Mouse (Mus musculus) forebrain, embryonic 16.5 days (tissue): Measurements from ENCODE around the gene Atl2. TPM values are rescaled to one million over a fixed set of nuclear protein-coding genes. Genes with fewer than 3 reads are reported as not detected.
A peak's percentile ranks its signal among the peaks of the same experiment; 100 is the strongest.

Experiments used
- ATAC-seq: fragments of 200-750 bp; cut with Nextera tagmentation; 2 replicates; pipeline ENCODE4 v1.8.0; 2017; ENCODE audit warnings: mild to moderate bottlenecking, moderate library complexity
- H3K27ac ChIP-seq: fragments of 300-500 bp; sonication (generic); 2 replicates; pipeline ENCODE4 v1.5.1; 2014; ENCODE audit warnings: low read length, control low read depth
- H3K27me3 ChIP-seq: fragments of 300-500 bp; sonication (generic); replicated peaks from 2 replicates; pipeline ENCODE4 v1.6.1; 2014; ENCODE audit warnings: low read length; ENCODE audit not compliant: control insufficient read depth, insufficient read depth
- H3K36me3 ChIP-seq: fragments of 300-500 bp; sonication (generic); 2 replicates; pipeline ENCODE4 v1.6.1; 2014; ENCODE audit not compliant: control insufficient read depth, insufficient read depth
- H3K4me1 ChIP-seq: fragments of 300-500 bp; sonication (generic); replicated peaks from 2 replicates; pipeline ENCODE4 v1.6.1; 2014; ENCODE audit warnings: low read length; ENCODE audit not compliant: control insufficient read depth, insufficient read depth
- H3K4me2 ChIP-seq: fragments of 300-500 bp; sonication (generic); 2 replicates; pipeline ENCODE4 v1.6.1; 2014; ENCODE audit warnings: mild to moderate bottlenecking, low read length, control low read depth
- H3K4me3 ChIP-seq: fragments of 300-500 bp; sonication (generic); replicated peaks from 2 replicates; pipeline ENCODE4 v1.5.1; 2014; ENCODE audit warnings: mild to moderate bottlenecking, low read length, control low read depth
- H3K9ac ChIP-seq: fragments of 300-500 bp; sonication (generic); replicated peaks from 2 replicates; pipeline ENCODE4 v1.6.1; 2014; ENCODE audit warnings: low read depth, low read length, control low read depth
- H3K9me3 ChIP-seq: fragments of 300-500 bp; sonication (generic); 2 replicates; pipeline ENCODE4 v1.6.1; 2016; ENCODE audit warnings: low read length; ENCODE audit not compliant: control insufficient read depth
- WGBS: fragments of 180-500 bp; shearing (Covaris S2); extraction: QIAGEN DNeasy Blood & Tissue Kit; methylation state at CpG from one replicate; pipeline ENCODE4 v1.1.7; 2014; 5-methylcytosine and 5-hydroxymethylcytosine counted together
- polyA plus RNA-seq: library from polyadenylated mRNA; unstranded; fragments of >200 nt; fragmentation: Nextera tagmentation; extraction: Ambion mirVana; gene quantifications from 2 replicates; pipeline ENCODE4 v1.2.1, GENCODE M21; 2015

Gene Atl2
- polyA plus RNA-seq, 1 experiment from 2014 or later: 38.6 TPM

GRCm38 (mm10) chr17:79816896-79817295, 79.0 kb downstream of the Atl2 start:
- Histone ChIP-seq H3K27me3 (no peaks in the 10 kb centered on the region), H3K4me3 (no peak overlapping the region), H3K9ac (no peak overlapping the region), H3K9me3 (no peaks in the 10 kb centered on the region), H3K4me1 (no peaks in the 10 kb centered on the region), H3K4me2 (no peak overlapping the region), H3K36me3 (no peaks in the 10 kb centered on the region), H3K27ac (no peak overlapping the region)
- ATAC-seq: no peak
- WGBS: 80% methylated on average over 6 of the region's 6 CpGs

DNA sequence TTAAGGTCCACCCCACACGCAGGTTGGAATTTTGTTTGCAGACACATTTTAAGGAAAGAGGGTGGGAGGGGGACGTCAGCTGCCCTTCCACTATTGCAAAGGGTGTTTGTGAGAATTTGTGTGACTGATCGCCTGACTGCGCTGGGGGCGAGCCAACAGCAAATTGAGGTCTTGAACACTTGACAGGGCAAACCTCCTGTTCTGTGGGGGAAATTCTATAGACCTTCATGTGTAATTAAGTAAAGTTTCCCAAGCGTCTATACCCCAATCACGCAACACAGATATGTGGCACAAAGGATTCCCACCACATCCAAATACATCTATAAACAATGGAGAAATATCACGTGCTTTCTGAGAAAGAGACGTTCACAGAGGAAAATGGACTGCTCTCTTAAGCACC, 85.5 kb downstream of the Atl2 start:
- no peaks in the 10 kb centered on the region for H3K9me3 ChIP-seq
- no peak overlapping the region for H3K4me2 ChIP-seq
- no peaks in the 10 kb centered on the region for H3K36me3 ChIP-seq
- WGBS: 68% methylated on average over 9 of the region's 9 CpGs
- H3K27ac ChIP-seq: no peak overlapping the region
- ATAC-seq: no peak
- H3K4me3 ChIP-seq: no peak overlapping the region
- H3K4me1 ChIP-seq: no peaks in the 10 kb centered on the region
- no peaks in the 10 kb centered on the region for H3K27me3 ChIP-seq
- H3K9ac ChIP-seq: no peak overlapping the region

- H3K4me3 ChIP-seq: no peak overlapping the region
- no peaks in the 10 kb centered on the region for H3K27me3 ChIP-seq
- no peaks in the 10 kb centered on the region for H3K9me3 ChIP-seq
- H3K4me2 ChIP-seq: no peak overlapping the region
- no peaks in the 10 kb centered on the region for H3K4me1 ChIP-seq
- no peak overlapping the region for H3K27ac ChIP-seq
- ATAC-seq: 0 out of 2 replicates have a peak, but pooled peaks have one; percentile 8
- no peaks in the 10 kb centered on the region for H3K36me3 ChIP-seq
- 64% methylated on average over 23 of the region's 23 CpGs for WGBS
- H3K9ac ChIP-seq: no peak overlapping the region
These were observed 86.2 kb downstream of the Atl2 start for GRCm38 (mm10) chr17:79809491-79810316.

- Histone ChIP-seq H3K27me3 (no peaks in the 10 kb centered on the region), H3K9me3 (no peaks in the 10 kb centered on the region), H3K4me1 (no peaks in the 10 kb centered on the region), H3K27ac (no peak overlapping the region), H3K4me3 (no peak overlapping the region), H3K36me3 (no peaks in the 10 kb centered on the region), H3K4me2 (no peak overlapping the region), H3K9ac (no peak overlapping the region)
- ATAC-seq: no peak
- 73% methylated on average over 8 of the region's 8 CpGs for WGBS
These were observed 88.5 kb downstream of the Atl2 start for GRCm38 (mm10) chr17:79807237-79807930.

DNA sequence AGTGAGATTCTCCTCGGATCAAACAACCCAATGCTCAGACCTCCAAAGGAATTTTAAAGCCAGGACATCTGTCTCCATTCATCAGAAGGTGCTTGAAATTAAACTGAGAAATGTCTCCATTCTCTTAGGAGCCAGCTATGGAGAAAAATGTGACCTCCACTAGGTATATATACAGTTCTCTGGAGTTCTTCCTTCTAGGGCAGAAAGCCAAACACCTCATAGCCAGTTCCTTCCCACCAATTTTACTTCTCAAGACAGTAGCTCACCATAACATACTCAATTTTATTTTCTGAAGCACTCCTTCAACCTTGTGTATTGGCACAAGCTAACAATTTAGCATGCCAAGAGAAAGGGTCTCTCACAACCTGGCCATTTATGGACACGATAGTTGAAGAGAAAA, 91.2 kb downstream of the Atl2 start:
- Histone ChIP-seq H3K36me3 (no peaks in the 10 kb centered on the region), H3K9ac (no peak overlapping the region), H3K4me1 (no peaks in the 10 kb centered on the region), H3K27me3 (no peaks in the 10 kb centered on the region), H3K9me3 (no peaks in the 10 kb centered on the region), H3K4me3 (no peak overlapping the region), H3K4me2 (no peak overlapping the region), H3K27ac (no peak overlapping the region)
- no peak for ATAC-seq
- 70% methylated on average over 2 of the region's 2 CpGs for WGBS

- 79% methylated on average over 7 of the region's 7 CpGs for WGBS
- H3K27ac ChIP-seq: no peak overlapping the region
- no peaks in the 10 kb centered on the region for H3K36me3 ChIP-seq
- no peaks in the 10 kb centered on the region for H3K27me3 ChIP-seq
- no peaks in the 10 kb centered on the region for H3K4me1 ChIP-seq
- no peak overlapping the region for H3K4me3 ChIP-seq
- no peak for ATAC-seq
- no peak overlapping the region for H3K4me2 ChIP-seq
- H3K9ac ChIP-seq: no peak overlapping the region
- no peaks in the 10 kb centered on the region for H3K9me3 ChIP-seq
These were observed 93.9 kb downstream of the Atl2 start for GRCm38 (mm10) chr17:79802056-79802455.

DNA sequence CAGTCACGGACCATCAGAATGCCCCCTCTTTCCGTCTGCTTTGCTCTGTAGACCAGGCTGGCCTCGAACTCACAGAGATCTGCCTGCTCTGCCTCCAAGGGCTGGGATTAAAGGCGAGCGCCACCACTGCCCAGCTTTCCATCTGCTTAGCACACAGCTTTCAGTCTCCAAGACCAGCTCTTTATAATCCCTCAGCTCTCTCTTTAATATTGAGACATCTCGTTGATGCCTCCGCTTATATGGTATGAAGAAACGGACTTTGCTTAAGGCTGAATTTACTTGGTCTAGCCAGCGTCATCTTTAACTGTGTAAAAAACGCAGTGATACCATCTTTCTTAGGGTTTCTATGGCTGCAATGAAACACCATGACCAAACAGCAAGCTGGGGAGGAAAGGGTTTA, 97.1 kb downstream of the Atl2 start:
- H3K27me3 ChIP-seq: no peaks in the 10 kb centered on the region
- WGBS: 92% methylated on average over 10 of the region's 10 CpGs
- ATAC-seq: no peak
- H3K27ac ChIP-seq: no peak overlapping the region
- no peak overlapping the region for H3K9ac ChIP-seq
- no peaks in the 10 kb centered on the region for H3K36me3 ChIP-seq
- no peaks in the 10 kb centered on the region for H3K9me3 ChIP-seq
- H3K4me3 ChIP-seq: no peak overlapping the region
- no peaks in the 10 kb centered on the region for H3K4me1 ChIP-seq
- no peak overlapping the region for H3K4me2 ChIP-seq

Other genes starting within 250 kb of the Atl2 start
- gene Cyp1b1, start 181.1 kb downstream of the Atl2 start, polyA plus RNA-seq: 4.4 and 7.2 TPM in 2 replicates
- gene Hnrnpll, start 166.2 kb upstream of the Atl2 start, polyA plus RNA-seq: 66.6 and 77.6 TPM in 2 replicates
- gene Galm, start 231.3 kb upstream of the Atl2 start, polyA plus RNA-seq: 1.7 and 2.4 TPM in 2 replicates